In genomic region chr16:10488769-10489481, GRCm38 (mm10) we compare ENCODE assay signal across 17 mouse cellular contexts. TPM values are rescaled to one million over a fixed set of nuclear protein-coding genes. Genes with fewer than 3 reads are reported as not detected.
DNase-seq lines count a peak whose midpoint lies in the region; ATAC-seq and TF ChIP-seq lines count a peak whose summit lies in the region.
"Had no signal": no experiment of that assay in that cellular context is flagged by ENCODE, and none has a peak within 500 bp of the region (broad histone marks: within the 10 kb centered on the region; RNA-seq: fewer than 3 reads in every experiment).

No protein-coding gene starts in this region.

- peak overlapping the region; percentile 71 for H3K4me2 ChIP-seq in heart, embryonic 13.5 days

- no peak for TF ChIP-seq CTCF in lung, adult 2 months (IDR thresholded peaks at IDR 0.05; ENCODE audit: insufficient read depth, low read length)
- TF ChIP-seq CTCF in bone marrow, adult 2 months (IDR thresholded peaks at IDR 0.05; ENCODE audit: control insufficient read depth, insufficient read depth, low read length) = no peak

- no peaks in the 10 kb centered on the region for H3K9me3 ChIP-seq in heart, embryonic 13.5 days
- H3K9me3 ChIP-seq: forebrain, embryonic 15.5 days; heart, embryonic 10.5 days; hindbrain, embryonic 15.5 days; midbrain, embryonic 15.5 days had no signal

- no peak overlapping the region for H3K27ac ChIP-seq in heart, embryonic 13.5 days (replicated peaks)
- H3K27ac ChIP-seq in bone marrow, adult 2 months (ENCODE audit: control insufficient read depth, insufficient read depth, low read depth, low read length, poor library complexity) = peak overlapping the region; percentile 61; the same call in 1 of the 2 replicates
- H3K27ac ChIP-seq: forebrain, embryonic 15.5 days; heart, embryonic 10.5 days; hindbrain, embryonic 15.5 days; macrophage; midbrain, embryonic 15.5 days had no signal

- no peak for DNase-seq in heart, adult 8-10 months (ENCODE audit: low spot score)
- DNase-seq in lung, adult 2 months = no peak
- no peak for DNase-seq in lung, postnatal 14 days
- no peak for DNase-seq in cerebellum, adult 8-10 months
- DNase-seq: cerebellum, adult 18-20 months; right cerebral cortex, postnatal 25 days; thymus, postnatal 4 days had no signal

- H3K9ac ChIP-seq in heart, embryonic 13.5 days = peak overlapping the region; percentile 67; the same call in 1 of the 2 replicates
- H3K9ac ChIP-seq: forebrain, embryonic 15.5 days; hindbrain, embryonic 15.5 days; midbrain, embryonic 15.5 days had no signal

- H3K4me3 ChIP-seq in heart, embryonic 13.5 days = no peak overlapping the region
- H3K4me3 ChIP-seq in lung, adult 2 months (replicated peaks; ENCODE audit: extremely low read depth, low read depth, low read length) = peak overlapping the region; percentile 71
- H3K4me3 ChIP-seq in bone marrow, adult 2 months (replicated peaks; ENCODE audit: control insufficient read depth, low read depth, low read length) = peak overlapping the region; percentile 70
- H3K4me3 ChIP-seq: erythroblast, embryonic 14.5 days; hindbrain, embryonic 15.5 days; midbrain, embryonic 15.5 days had no signal

- ATAC-seq in heart, embryonic 13.5 days (ENCODE audit: extremely low read depth, insufficient number of reproducible peaks, low FRiP score, low TSS enrichment) = no peak
- peak; percentile 53 for ATAC-seq in megakaryocyte, adult 5-6 weeks (ENCODE audit: poor library complexity, severe bottlenecking)
- ATAC-seq: forebrain, embryonic 15.5 days; midbrain, embryonic 15.5 days had no signal

- TF ChIP-seq POLR2A in lung, adult 2 months (IDR thresholded peaks at IDR 0.05; ENCODE audit: borderline replicate concordance, extremely low read depth, low read depth, low read length) = no peak
- no peak for TF ChIP-seq POLR2A in bone marrow, adult 2 months (IDR thresholded peaks at IDR 0.05; ENCODE audit: borderline replicate concordance, control insufficient read depth, low read depth, low read length)

- H3K36me3 ChIP-seq in heart, embryonic 13.5 days = no peaks in the 10 kb centered on the region
- H3K36me3 ChIP-seq: forebrain, embryonic 15.5 days; heart, embryonic 10.5 days; hindbrain, embryonic 15.5 days; midbrain, embryonic 15.5 days had no signal

- peaks cover 15% of the 10 kb centered on the region for H3K4me1 ChIP-seq in heart, embryonic 13.5 days
- 0 out of 2 replicates have a peak, but pooled peaks cover 2% of the 10 kb centered on the region for H3K4me1 ChIP-seq in lung, adult 2 months (ENCODE audit: control insufficient read depth, insufficient read depth, low read length)
- no peaks in the 10 kb centered on the region; the same call in none of the 2 replicates for H3K4me1 ChIP-seq in bone marrow, adult 2 months (ENCODE audit: control insufficient read depth, insufficient read depth, low read length)

- WGBS in heart, embryonic 13.5 days = 71% methylated on average over 7 of the region's 7 CpGs
- 65% methylated on average over 7 of the region's 7 CpGs for WGBS in lung, adult 2 months
- WGBS in bone marrow, adult 2 months = 57% methylated on average over 7 of the region's 7 CpGs

- H3K27me3 ChIP-seq in heart, embryonic 13.5 days (replicated peaks) = peaks cover 70% of the 10 kb centered on the region
- H3K27me3 ChIP-seq: midbrain, embryonic 15.5 days had no signal

RNA-seq across cellular contexts. Expression of gene Ciita, which starts 9.1 kb away (rescaled TPM):
- polyA plus RNA-seq in heart, embryonic 13.5 days (2015; fragmentation: Nextera tagmentation; extraction: Ambion mirVana) = 0.17 and 0.29 TPM in 2 replicates
- under 1 TPM; 0.35 to 0.92 (median 0.67) TPM for total RNA-seq in heart, adult 8-10 months (2022)
- polyA plus RNA-seq in lung, adult 2 months (2012; rRNA removed) = 13.2 and 13.3 TPM in 2 replicates
- polyA plus RNA-seq in bone marrow, adult 2 months (2011; ENCODE audit: insufficient read depth, insufficient read length, low replicate concordance, missing spikeins) = 4.0 and 11.8 TPM in 2 replicates
- 2.5 and 3.3 TPM in 2 replicates for total RNA-seq in megakaryocyte, adult 5-6 weeks (2015)
- 3.2 and 3.7 TPM in 2 replicates for total RNA-seq in megakaryocyte, adult 5-6 weeks (2017)
- polyA plus RNA-seq: C2C12; erythroblast, embryonic 14.5 days had no signal

RNA-seq across cellular contexts. Expression of gene Tvp23a, which starts 41.8 kb away (rescaled TPM):
- polyA plus RNA-seq in heart, embryonic 13.5 days (2015; fragmentation: Nextera tagmentation; extraction: Ambion mirVana) = 3.9 and 4.1 TPM in 2 replicates
- under 1 TPM in 3 of 4 experiments, not detected in 1; 0.16 to 0.66 (median 0.28) TPM for total RNA-seq in heart, adult 8-10 months (2022)
- 0.63 and 1.2 TPM in 2 replicates for polyA plus RNA-seq in lung, adult 2 months (2012; rRNA removed)
- 0.85 TPM in 1 of 2 replicates, not detected in the other for polyA plus RNA-seq in bone marrow, adult 2 months (2011; ENCODE audit: insufficient read depth, insufficient read length, low replicate concordance, missing spikeins)
- 0.07 TPM in 1 of 2 replicates, not detected in the other for total RNA-seq in megakaryocyte, adult 5-6 weeks (2015)
- 0.22 TPM in 1 of 2 replicates, not detected in the other for total RNA-seq in megakaryocyte, adult 5-6 weeks (2017)
- polyA plus RNA-seq: erythroblast, embryonic 14.5 days; macrophage had no signal

RNA-seq across cellular contexts. Expression of gene Dexi, which starts 53.9 kb away (rescaled TPM):
- 13.3 and 15.0 TPM in 2 replicates for polyA plus RNA-seq in heart, embryonic 13.5 days (2015; fragmentation: Nextera tagmentation; extraction: Ambion mirVana)
- total RNA-seq in heart, adult 8-10 months (2022) = 10 to 100 TPM; 36.4 to 38.7 (median 37.3) TPM
- 56.1 and 59.5 TPM in 2 replicates for polyA plus RNA-seq in lung, adult 2 months (2012; rRNA removed)
- 4.2 and 4.3 TPM in 2 replicates for polyA plus RNA-seq in bone marrow, adult 2 months (2011; ENCODE audit: insufficient read depth, insufficient read length, low replicate concordance, missing spikeins)
- 5.9 and 6.0 TPM in 2 replicates for total RNA-seq in megakaryocyte, adult 5-6 weeks (2015)
- 4.3 and 7.0 TPM in 2 replicates for total RNA-seq in megakaryocyte, adult 5-6 weeks (2017)

RNA-seq across cellular contexts. Expression of gene Clec16a, which starts 56.2 kb away (rescaled TPM):
- 24.9 and 29.7 TPM in 2 replicates for polyA plus RNA-seq in heart, embryonic 13.5 days (2015; fragmentation: Nextera tagmentation; extraction: Ambion mirVana)
- total RNA-seq in heart, adult 8-10 months (2022) = 10 to 100 TPM; 54.8 to 71.3 (median 63.2) TPM
- 12.7 and 18.3 TPM in 2 replicates for polyA plus RNA-seq in lung, adult 2 months (2012; rRNA removed)
- polyA plus RNA-seq in bone marrow, adult 2 months (2011; ENCODE audit: insufficient read depth, insufficient read length, low replicate concordance, missing spikeins) = 3.0 and 6.3 TPM in 2 replicates
- 26.8 and 28.8 TPM in 2 replicates for total RNA-seq in megakaryocyte, adult 5-6 weeks (2015)
- total RNA-seq in megakaryocyte, adult 5-6 weeks (2017) = 19.4 and 20.7 TPM in 2 replicates
